Mouse (Mus musculus) monocyte, adult 5-6 weeks (primary cell): ENCODE results near the gene Fam8a1. TPM values are rescaled to one million over a fixed set of nuclear protein-coding genes. Genes with fewer than 3 reads are reported as not detected.
A peak's percentile ranks its signal among the peaks of the same experiment; 100 is the strongest.

ENCODE experiments used
- ATAC-seq: fragments of 153-309, 156-312 bp; replicated peaks from 2 replicates; pipeline ENCODE4 v1.8.0; 2017; ENCODE audit warnings: mild to moderate bottlenecking; ENCODE audit not compliant: low TSS enrichment, insufficient number of reproducible peaks, severe bottlenecking, poor library complexity, low FRiP score
- total RNA-seq: library from RNA; stranded (forward); fragments of 200-1000, 200-491, 200-594 nt; gene quantifications from 3 replicates; pipeline ENCODE4 v1.2.3, GENCODE M21; 2017

Gene Fam8a1
- total RNA-seq, 1 experiment from 2014 or later, result 17.8 TPM

DNA sequence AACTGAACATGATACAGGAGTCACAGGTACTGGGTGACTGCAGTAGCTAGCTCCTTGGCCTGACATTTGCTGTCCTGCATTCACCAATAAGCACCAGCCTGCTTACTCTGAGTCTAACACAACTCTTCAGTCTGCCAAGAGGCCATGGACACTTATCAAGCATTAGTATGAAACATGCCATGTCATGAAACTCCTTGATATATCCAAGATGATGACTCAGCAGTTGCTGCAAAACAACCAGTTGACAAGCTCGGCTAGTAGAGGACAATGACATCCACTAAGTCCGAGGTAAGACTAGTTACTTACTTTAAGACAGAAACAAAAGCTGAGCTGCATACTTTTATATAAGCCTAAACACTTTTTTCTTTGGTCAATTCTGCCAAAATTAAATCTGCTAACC, 55.9 kb downstream of the Fam8a1 start:
- no peak for ATAC-seq

DNA sequence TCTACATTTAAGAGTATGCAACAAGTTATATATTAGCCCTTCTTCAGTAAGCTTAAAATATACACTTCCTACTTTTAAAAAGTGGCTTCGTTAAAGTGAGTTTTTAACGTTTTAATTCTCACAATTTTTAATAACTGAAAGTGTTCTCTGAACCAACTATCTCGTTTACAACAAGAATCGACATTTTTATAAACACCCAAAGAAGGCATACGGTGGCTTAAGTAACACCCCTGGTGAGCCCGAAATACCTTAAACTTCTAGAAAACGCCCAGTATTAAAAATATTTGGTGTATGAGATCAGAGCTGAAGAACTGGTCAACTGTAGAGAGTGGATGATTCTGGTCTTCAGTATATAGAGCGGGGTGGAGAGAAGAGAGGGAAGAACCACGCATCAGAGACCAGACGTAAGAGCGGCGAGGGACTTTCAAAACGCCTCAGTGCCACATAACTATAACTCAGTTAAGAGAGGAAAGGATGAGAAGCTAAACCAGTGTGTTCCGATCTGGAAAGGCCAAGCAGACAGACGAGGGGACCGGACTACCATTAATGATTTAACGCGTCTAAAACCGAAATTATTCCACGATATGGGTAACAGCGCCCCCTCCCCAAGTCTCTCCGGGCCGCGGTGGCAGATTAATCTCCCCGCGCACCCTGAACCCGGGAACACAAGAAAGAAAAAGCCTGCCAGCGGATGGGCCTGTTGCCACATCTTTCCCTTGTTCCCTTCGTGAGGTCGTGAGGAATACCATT, 57.1 kb downstream of the Fam8a1 start:
- no peak for ATAC-seq

DNA sequence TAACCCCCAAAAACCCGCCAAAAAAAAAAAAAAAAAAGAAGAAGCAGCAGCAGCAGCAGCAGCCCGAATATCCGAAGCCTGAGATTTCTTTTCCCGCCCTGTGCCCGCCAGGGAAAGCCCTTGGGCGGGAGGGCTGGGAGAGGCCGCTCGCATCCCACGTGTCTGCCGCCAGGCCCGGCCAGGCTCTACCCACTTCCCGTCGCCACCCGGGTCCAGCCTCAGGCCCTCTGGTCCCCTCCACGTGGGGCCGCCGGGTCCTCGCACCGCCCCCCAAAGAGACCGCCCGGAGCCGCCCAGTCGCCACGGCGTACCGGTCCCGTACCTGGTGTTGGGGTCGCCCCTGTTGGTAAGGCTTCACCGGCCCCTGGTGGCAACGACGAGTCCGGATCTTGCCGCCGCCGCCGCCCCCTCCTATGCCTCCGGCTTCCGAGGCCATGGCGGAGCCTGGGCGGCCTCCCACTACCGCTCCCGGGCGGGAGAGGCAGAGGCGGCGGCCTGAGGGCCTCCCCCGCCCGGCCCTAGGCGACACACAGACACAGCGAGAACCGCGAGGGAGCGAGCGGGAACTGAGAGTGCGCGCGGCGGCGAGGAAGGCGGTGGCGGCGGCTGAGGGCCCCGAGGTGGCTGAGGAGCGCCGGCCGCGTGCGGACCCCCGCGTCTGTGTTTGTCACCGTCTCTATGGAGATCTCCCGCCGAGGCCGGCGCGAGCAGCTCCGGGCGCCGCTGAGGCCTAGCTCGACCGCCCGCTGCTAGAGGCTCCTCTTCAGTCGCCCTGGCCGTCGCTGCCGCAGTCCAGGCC, 57.9 kb downstream of the Fam8a1 start:
- ATAC-seq, result peak; percentile 47

Other genes starting within 250 kb of the Fam8a1 start
- 1.1 TPM in 1 of 3 replicates, not detected in the others for gene Cap2, start 167.7 kb upstream of the Fam8a1 start, total RNA-seq
- 103 to 122 TPM (median 110 TPM) in 3 replicates for gene Nup153, start 58.4 kb downstream of the Fam8a1 start, total RNA-seq